Mouse (Mus musculus): ENCODE measurements around the gene Trpv4. TPM values are rescaled to one million over a fixed set of nuclear protein-coding genes. Genes with fewer than 3 reads are reported as not detected.

The Trpv4 gene
- polyA plus RNA-seq, 1 experiment, result 0.07 TPM

DNA sequence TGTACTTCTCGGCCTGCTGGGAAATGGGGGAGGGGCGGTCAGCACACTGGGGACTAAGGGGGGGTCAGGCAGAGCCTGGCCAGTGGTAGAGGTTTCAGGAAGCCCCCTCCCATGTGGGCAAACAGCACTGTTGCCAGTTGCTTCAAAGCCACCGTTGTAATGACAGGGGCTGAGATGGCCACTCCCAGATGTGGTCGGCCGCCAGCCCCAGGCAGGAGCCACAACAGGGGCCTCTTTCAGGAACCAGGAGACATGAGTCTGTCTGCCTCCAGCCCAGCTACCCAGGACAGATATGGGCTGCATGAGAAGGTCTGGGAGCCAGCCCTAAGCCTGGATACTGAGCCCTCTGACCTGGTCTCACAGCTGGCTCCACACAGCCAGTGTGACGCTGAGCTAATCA lies 13.3 kb downstream of the Trpv4 start:
- no peak overlapping the region for H3K4me3 ChIP-seq (replicated peaks)

DNA sequence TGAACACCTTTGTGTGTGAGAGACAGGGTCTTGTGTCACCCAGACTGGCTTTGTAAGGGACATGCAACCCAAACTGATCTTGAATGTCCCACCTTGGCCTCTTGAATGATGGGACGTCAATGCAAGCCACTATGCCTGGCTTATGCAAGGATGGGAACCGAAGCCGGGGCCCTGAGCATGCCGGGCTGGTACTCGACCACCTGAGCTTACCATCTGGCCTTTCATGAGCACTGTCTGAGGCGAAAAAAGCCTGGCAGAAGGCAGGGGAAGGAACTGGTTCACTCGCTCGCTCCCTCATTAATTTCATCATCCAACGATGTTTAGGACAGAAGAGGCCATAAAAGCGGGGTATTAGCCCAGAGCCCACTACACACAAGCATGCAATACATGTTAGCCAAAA lies 17.4 kb downstream of the Trpv4 start:
- H3K9me3 ChIP-seq (ENCODE audit: control insufficient read depth, low read length), result no peaks in the 10 kb centered on the region
- peaks cover 7% of the 10 kb centered on the region for H3K4me1 ChIP-seq (ENCODE audit: control insufficient read depth)
- H3K27me3 ChIP-seq (ENCODE audit: control insufficient read depth), result peaks cover 2% of the 10 kb centered on the region; the same call in 1 of the 2 replicates
- no peaks in the 10 kb centered on the region for H3K36me3 ChIP-seq (ENCODE audit: control insufficient read depth)
- no peak overlapping the region for H3K4me3 ChIP-seq (replicated peaks)
- TF ChIP-seq TAL1 (IDR thresholded peaks at IDR 0.05; ENCODE audit: low read length) (no peak), GATA1 (IDR thresholded peaks at IDR 0.05; ENCODE audit: low read length) (no peak)

More for the DNA sequence above, 13.3 kb downstream of the Trpv4 start:
- Histone ChIP-seq H3K36me3 (ENCODE audit: control insufficient read depth) (no peaks in the 10 kb centered on the region), H3K4me1 (ENCODE audit: control insufficient read depth) (peaks cover 17% of the 10 kb centered on the region), H3K27me3 (ENCODE audit: control insufficient read depth) (peaks cover 4% of the 10 kb centered on the region; the same call in 1 of the 2 replicates), H3K9me3 (ENCODE audit: control insufficient read depth, low read length) (no peaks in the 10 kb centered on the region)
- TF ChIP-seq TAL1 (IDR thresholded peaks at IDR 0.05; ENCODE audit: low read length) (no peak), GATA1 (IDR thresholded peaks at IDR 0.05; ENCODE audit: low read length) (no peak)

DNA sequence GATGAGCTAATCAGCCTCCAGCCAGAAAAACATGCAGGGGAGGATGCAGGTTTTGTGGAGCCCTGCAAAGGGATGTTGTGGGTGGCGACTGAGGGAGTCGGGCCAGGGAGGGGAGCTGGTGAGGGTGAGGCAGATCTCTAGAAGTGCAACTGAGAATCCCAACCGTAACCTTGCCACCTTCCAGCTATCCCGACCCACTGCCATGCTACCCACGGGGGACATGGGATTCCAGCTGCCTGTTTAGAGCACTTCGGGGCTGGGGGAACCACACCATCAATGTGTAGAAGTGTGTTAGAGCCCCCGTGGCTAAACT lies 18.6 kb downstream of the Trpv4 start:
- no peaks in the 10 kb centered on the region for H3K36me3 ChIP-seq (ENCODE audit: control insufficient read depth)
- H3K4me1 ChIP-seq (ENCODE audit: control insufficient read depth), result peaks cover 7% of the 10 kb centered on the region
- H3K27me3 ChIP-seq (ENCODE audit: control insufficient read depth), result peaks cover 2% of the 10 kb centered on the region; the same call in 1 of the 2 replicates
- H3K9me3 ChIP-seq (ENCODE audit: control insufficient read depth, low read length), result no peaks in the 10 kb centered on the region
- TF ChIP-seq GATA1 (IDR thresholded peaks at IDR 0.05; ENCODE audit: low read length) (no peak), TAL1 (IDR thresholded peaks at IDR 0.05; ENCODE audit: low read length) (no peak)
- H3K4me3 ChIP-seq (replicated peaks), result no peak overlapping the region

DNA sequence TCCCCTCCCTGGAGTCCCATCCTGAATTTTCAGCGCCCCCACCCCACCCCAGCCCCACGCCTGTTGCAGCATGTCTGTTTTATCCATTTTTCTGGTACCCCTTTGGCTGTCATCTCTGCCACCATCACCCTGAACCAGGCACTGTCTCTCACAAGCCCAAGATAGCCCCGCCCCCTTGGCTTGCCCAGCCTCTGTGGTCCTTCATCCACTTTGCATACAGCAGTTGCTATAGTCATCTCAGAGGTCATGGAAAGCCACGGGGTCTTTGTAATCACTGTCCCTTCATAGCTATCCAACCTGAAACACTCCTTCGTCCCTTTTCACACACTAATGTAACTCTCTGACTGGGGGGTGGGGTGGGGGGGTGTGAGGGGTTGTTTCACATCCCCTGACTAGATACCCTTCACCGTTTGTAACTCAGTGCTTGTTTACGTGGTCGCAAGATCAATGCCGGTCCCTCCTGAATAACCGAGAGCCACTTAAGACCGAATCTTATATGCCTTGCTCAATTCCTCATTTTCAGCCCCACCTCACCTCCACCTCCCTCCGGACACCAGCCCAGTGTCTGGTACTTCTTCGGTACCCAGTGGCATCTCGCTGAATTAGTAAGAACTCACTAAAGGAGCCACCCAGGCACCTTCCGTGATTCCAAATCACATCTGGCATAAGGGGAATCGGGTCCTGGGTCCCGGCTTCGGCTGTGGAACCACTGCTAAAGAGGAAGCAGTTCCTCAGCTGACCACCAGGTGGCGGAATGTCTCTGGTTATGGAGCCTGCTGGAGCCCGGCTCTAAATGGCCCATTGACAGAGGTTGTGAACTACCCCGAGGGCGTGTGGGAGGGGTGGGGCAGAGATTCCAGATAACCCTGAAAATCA lies 19.2 kb downstream of the Trpv4 start:
- Histone ChIP-seq H3K4me3 (replicated peaks) (no peak overlapping the region), H3K4me1 (ENCODE audit: control insufficient read depth) (peaks cover 7% of the 10 kb centered on the region), H3K9me3 (ENCODE audit: control insufficient read depth, low read length) (no peaks in the 10 kb centered on the region), H3K27me3 (ENCODE audit: control insufficient read depth) (peaks cover 2% of the 10 kb centered on the region; the same call in 1 of the 2 replicates), H3K36me3 (ENCODE audit: control insufficient read depth) (no peaks in the 10 kb centered on the region)
- TF ChIP-seq TAL1 (IDR thresholded peaks at IDR 0.05; ENCODE audit: low read length), result no peak
- TF ChIP-seq GATA1 (IDR thresholded peaks at IDR 0.05; ENCODE audit: low read length), result no peak

DNA sequence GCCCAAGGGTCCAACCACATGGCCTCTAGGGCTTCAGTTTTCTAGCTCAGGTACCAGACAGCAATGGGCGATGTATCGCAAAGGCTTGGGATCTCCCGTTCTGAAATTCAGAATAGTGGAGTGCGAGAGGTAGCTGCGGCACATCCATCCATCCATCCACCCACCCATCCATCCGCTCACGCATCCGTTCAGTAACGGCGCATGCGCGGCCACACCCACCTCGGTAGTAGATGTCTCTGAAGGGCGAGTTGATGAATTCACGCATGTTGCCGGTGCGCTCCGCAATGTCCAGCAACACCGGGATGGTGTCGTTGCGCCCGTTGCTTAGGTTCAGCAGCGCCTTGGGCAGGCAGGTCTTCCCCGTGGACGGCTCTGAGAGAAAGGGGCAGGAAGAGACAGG lies 22.1 kb downstream of the Trpv4 start:
- Histone ChIP-seq H3K27me3 (ENCODE audit: control insufficient read depth) (peaks cover 2% of the 10 kb centered on the region; the same call in 1 of the 2 replicates), H3K4me1 (ENCODE audit: control insufficient read depth) (peaks cover 7% of the 10 kb centered on the region), H3K4me3 (replicated peaks) (no peak overlapping the region), H3K36me3 (ENCODE audit: control insufficient read depth) (no peaks in the 10 kb centered on the region), H3K9me3 (ENCODE audit: control insufficient read depth, low read length) (no peaks in the 10 kb centered on the region)
- TF ChIP-seq GATA1 (IDR thresholded peaks at IDR 0.05; ENCODE audit: low read length), result no peak
- no peak for TF ChIP-seq TAL1 (IDR thresholded peaks at IDR 0.05; ENCODE audit: low read length)

DNA sequence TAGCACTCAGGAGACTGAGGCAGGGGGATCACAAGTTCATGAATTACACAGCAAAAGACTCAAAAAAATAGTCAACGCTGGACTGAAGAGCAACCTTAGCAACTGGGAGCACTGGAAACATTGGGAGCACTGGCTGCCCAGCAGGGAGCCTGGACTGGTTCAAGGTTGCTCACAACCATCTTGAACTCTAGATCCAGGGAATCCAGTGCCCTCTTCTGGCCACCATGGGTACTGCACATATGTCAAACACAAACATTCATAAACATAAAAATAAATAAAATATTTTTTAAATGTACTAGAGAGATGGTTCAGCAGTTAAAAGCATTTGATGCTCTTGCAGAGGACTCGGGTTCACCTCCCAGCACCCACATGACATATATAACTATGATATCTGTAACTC lies 26.9 kb downstream of the Trpv4 start:
- no peaks in the 10 kb centered on the region for H3K4me1 ChIP-seq (ENCODE audit: control insufficient read depth)
- no peak for TF ChIP-seq TAL1 (IDR thresholded peaks at IDR 0.05; ENCODE audit: low read length)
- TF ChIP-seq GATA1 (IDR thresholded peaks at IDR 0.05; ENCODE audit: low read length), result no peak
- no peaks in the 10 kb centered on the region for H3K9me3 ChIP-seq (ENCODE audit: control insufficient read depth, low read length)
- no peak overlapping the region for H3K4me3 ChIP-seq (replicated peaks)
- no peaks in the 10 kb centered on the region for H3K36me3 ChIP-seq (ENCODE audit: control insufficient read depth)
- no peaks in the 10 kb centered on the region; the same call in 1 of the 2 replicates for H3K27me3 ChIP-seq (ENCODE audit: control insufficient read depth)

DNA sequence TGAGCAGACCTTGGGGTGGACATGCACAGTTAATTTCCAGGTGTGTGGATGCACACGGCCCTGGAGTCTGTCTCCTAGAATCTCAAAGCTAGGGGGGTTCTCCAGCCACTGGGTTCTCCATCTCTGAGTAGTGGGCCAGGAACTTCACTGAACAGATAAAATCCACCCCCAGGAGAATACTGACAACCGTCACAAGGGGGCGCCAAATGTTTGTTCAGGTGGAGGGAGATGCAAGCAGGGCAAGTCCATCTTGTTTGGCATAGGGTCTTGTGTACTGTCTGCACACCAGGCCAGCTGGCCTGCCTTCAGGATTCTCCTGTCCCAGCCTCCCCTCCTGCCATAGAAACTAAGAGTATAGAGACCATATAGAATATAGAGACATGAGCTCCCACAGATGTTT lies 32.6 kb downstream of the Trpv4 start:
- no peak overlapping the region for H3K4me3 ChIP-seq (replicated peaks)
- H3K9me3 ChIP-seq (ENCODE audit: control insufficient read depth, low read length), result no peaks in the 10 kb centered on the region
- no peaks in the 10 kb centered on the region for H3K36me3 ChIP-seq (ENCODE audit: control insufficient read depth)
- H3K27me3 ChIP-seq (ENCODE audit: control insufficient read depth), result no peaks in the 10 kb centered on the region; the same call in 1 of the 2 replicates
- TF ChIP-seq GATA1 (IDR thresholded peaks at IDR 0.05; ENCODE audit: low read length) (no peak), TAL1 (IDR thresholded peaks at IDR 0.05; ENCODE audit: low read length) (no peak)
- no peaks in the 10 kb centered on the region for H3K4me1 ChIP-seq (ENCODE audit: control insufficient read depth)

DNA sequence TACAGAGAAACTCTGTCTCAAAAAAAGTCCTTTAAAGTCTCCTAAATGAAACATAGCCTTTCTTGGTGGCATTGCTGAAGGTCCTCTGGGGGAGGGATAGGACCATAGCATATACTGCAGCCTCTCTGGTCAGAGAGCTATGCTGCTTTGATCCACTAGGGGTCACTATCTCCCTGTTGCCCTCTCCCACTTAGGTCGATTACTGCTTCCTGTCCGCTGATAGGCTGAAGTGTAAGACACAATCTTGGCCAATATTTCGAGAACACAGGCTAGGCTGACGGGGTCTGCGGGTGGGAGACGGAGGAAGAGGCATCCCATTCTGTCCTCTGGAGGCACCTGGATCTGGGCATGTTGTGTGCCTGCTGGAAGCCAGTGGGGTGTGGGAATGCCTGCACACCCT lies 37.9 kb downstream of the Trpv4 start:
- H3K36me3 ChIP-seq (ENCODE audit: control insufficient read depth), result no peaks in the 10 kb centered on the region
- H3K9me3 ChIP-seq (ENCODE audit: control insufficient read depth, low read length), result no peaks in the 10 kb centered on the region

DNA sequence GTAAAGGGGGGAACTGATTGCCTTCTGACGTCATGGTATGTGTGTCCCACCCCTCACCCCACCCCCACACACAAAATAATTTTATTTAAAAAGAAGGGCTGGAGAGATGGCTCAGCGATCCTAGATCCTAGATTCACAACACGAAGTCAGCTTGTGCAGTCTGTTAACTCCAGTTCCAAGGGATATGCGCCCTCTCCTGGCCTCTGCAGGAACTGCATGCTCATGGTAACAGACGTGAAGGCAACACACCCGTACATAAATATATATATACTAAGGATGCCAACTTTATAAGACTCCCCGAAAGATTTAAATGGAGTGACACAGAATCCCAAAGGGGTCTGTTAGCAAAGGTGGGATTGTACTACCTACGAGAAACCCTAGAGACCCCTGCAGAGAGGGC lies 39.4 kb downstream of the Trpv4 start:
- TF ChIP-seq TAL1 (IDR thresholded peaks at IDR 0.05; ENCODE audit: low read length), result no peak
- TF ChIP-seq GATA1 (IDR thresholded peaks at IDR 0.05; ENCODE audit: low read length), result no peak
- H3K9me3 ChIP-seq (ENCODE audit: control insufficient read depth, low read length), result no peaks in the 10 kb centered on the region
- no peaks in the 10 kb centered on the region for H3K27me3 ChIP-seq (ENCODE audit: control insufficient read depth)
- H3K4me1 ChIP-seq (ENCODE audit: control insufficient read depth), result peaks cover 28% of the 10 kb centered on the region
- H3K36me3 ChIP-seq (ENCODE audit: control insufficient read depth), result no peaks in the 10 kb centered on the region
- no peak overlapping the region for H3K4me3 ChIP-seq (replicated peaks)

More for the DNA sequence above, 37.9 kb downstream of the Trpv4 start:
- no peak overlapping the region for H3K4me3 ChIP-seq (replicated peaks)
- H3K4me1 ChIP-seq (ENCODE audit: control insufficient read depth), result peaks cover 14% of the 10 kb centered on the region
- TF ChIP-seq GATA1 (IDR thresholded peaks at IDR 0.05; ENCODE audit: low read length), result no peak
- TF ChIP-seq TAL1 (IDR thresholded peaks at IDR 0.05; ENCODE audit: low read length), result no peak
- no peaks in the 10 kb centered on the region for H3K27me3 ChIP-seq (ENCODE audit: control insufficient read depth)
